10 mouse cellular contexts compared by ENCODE assay signal in the genomic region with DNA sequence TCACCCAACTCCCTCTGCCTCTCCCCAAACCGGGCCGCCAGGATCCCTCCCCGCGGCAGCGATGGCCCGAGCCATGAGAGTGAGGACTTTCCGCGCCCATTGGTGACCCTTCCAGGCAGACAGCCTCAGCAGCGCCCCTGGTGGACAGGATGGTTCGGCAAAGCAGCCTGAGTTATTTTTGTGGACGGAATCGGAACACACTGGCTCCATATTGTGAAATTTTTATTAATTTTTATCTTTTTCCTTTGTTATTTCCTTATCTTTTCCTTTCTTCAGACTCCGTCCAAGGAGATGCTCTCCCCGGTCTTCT. TPM values are rescaled to one million over a fixed set of nuclear protein-coding genes. Genes with fewer than 3 reads are reported as not detected.
DNase-seq lines count a peak whose midpoint lies in the region; ATAC-seq and TF ChIP-seq lines count a peak whose summit lies in the region.
"Had no signal": no experiment of that assay in that cellular context is flagged by ENCODE, and none has a peak within 500 bp of the region (broad histone marks: within the 10 kb centered on the region; RNA-seq: fewer than 3 reads in every experiment).

No protein-coding gene starts in this region.

- TF ChIP-seq CTCF in bone marrow macrophage, adult 2 months (IDR thresholded peaks at IDR 0.05; ENCODE audit: low read depth, low read length), result peak; percentile 67

- DNase-seq in hindbrain, embryonic 11.5 days (ENCODE audit: low spot score), result peak; percentile 71
- peak; percentile 52 to 84 for DNase-seq in spleen, postnatal 4 days (ENCODE audit: low spot score in 2 of 2)
- DNase-seq in spleen, adult 12 weeks (ENCODE audit: low spot score), result no peak
- peak; percentile 79 for DNase-seq in gastrocnemius, postnatal 14 days
- peak; percentile 52 for DNase-seq in naive thymus-derived CD4-positive, alpha-beta T cell, adult 2 months (ENCODE audit: low read depth)
- no peak for DNase-seq in urinary bladder, adult 2 months (ENCODE audit: low spot score)

- H3K4me3 ChIP-seq in hindbrain, embryonic 11.5 days (ENCODE audit: low read depth, low read length), result no peak overlapping the region
- H3K4me3 ChIP-seq in hindbrain, embryonic 16.5 days (ENCODE audit: low read length), result no peak overlapping the region
- no peak overlapping the region for H3K4me3 ChIP-seq in bone marrow macrophage, adult 2 months (ENCODE audit: insufficient read depth, low read length)
- H3K4me3 ChIP-seq: embryonic facial prominence, embryonic 12.5 days; limb, embryonic 12.5 days had no signal

- ATAC-seq in hindbrain, embryonic 11.5 days (ENCODE audit: low FRiP score), result no peak
- ATAC-seq in hindbrain, embryonic 16.5 days, result no peak

- intact Hi-C loops in gastrocnemius, postnatal 14 days (cut with DNase I; ENCODE audit: low total_unique reads), result no loop called here

- H3K4me2 ChIP-seq in hindbrain, embryonic 11.5 days (replicated peaks; ENCODE audit: low read depth, low read length), result no peak overlapping the region
- H3K4me2 ChIP-seq in hindbrain, embryonic 16.5 days (ENCODE audit: low read length), result no peak overlapping the region
- H3K4me2 ChIP-seq: embryonic facial prominence, embryonic 12.5 days; limb, embryonic 12.5 days had no signal

- TF ChIP-seq POLR2A in bone marrow macrophage, adult 2 months (IDR thresholded peaks at IDR 0.05; ENCODE audit: borderline replicate concordance, low read depth, low read length), result no peak

- no peaks in the 10 kb centered on the region for H3K9me3 ChIP-seq in hindbrain, embryonic 11.5 days (ENCODE audit: control insufficient read depth, low read length)
- H3K9me3 ChIP-seq in hindbrain, embryonic 16.5 days (ENCODE audit: control insufficient read depth, low read length), result no peaks in the 10 kb centered on the region
- H3K9me3 ChIP-seq: embryonic facial prominence, embryonic 12.5 days; limb, embryonic 12.5 days had no signal

- no peaks in the 10 kb centered on the region for H3K27me3 ChIP-seq in hindbrain, embryonic 11.5 days (ENCODE audit: control insufficient read depth, insufficient read depth, low read length)
- H3K27me3 ChIP-seq in hindbrain, embryonic 16.5 days (replicated peaks; ENCODE audit: control insufficient read depth, insufficient read depth, low read length), result no peaks in the 10 kb centered on the region
- H3K27me3 ChIP-seq: embryonic facial prominence, embryonic 12.5 days; limb, embryonic 12.5 days had no signal

- no peaks in the 10 kb centered on the region for H3K4me1 ChIP-seq in hindbrain, embryonic 11.5 days (replicated peaks; ENCODE audit: control insufficient read depth, insufficient read depth, low read length)
- peaks cover 7% of the 10 kb centered on the region for H3K4me1 ChIP-seq in hindbrain, embryonic 16.5 days (ENCODE audit: control insufficient read depth, insufficient read depth, low read depth, low read length)
- H3K4me1 ChIP-seq in bone marrow macrophage, adult 2 months (ENCODE audit: control insufficient read depth, insufficient read depth, low read length), result no peaks in the 10 kb centered on the region
- H3K4me1 ChIP-seq: embryonic facial prominence, embryonic 12.5 days; limb, embryonic 12.5 days had no signal

- H3K36me3 ChIP-seq in hindbrain, embryonic 11.5 days (ENCODE audit: control insufficient read depth, insufficient read depth, low read length), result peaks cover 46% of the 10 kb centered on the region
- H3K36me3 ChIP-seq in hindbrain, embryonic 16.5 days (ENCODE audit: control insufficient read depth, insufficient read depth, low read length), result peaks cover 59% of the 10 kb centered on the region

- 78% methylated on average over 14 of the region's 14 CpGs for WGBS in hindbrain, embryonic 11.5 days
- 66% methylated on average over 14 of the region's 14 CpGs for WGBS in hindbrain, embryonic 16.5 days

- H3K9ac ChIP-seq in hindbrain, embryonic 11.5 days (ENCODE audit: low read depth, low read length), result no peak overlapping the region
- no peak overlapping the region for H3K9ac ChIP-seq in hindbrain, embryonic 16.5 days (ENCODE audit: low read depth, low read length)
- H3K9ac ChIP-seq: embryonic facial prominence, embryonic 12.5 days; limb, embryonic 12.5 days had no signal

- no peak overlapping the region for H3K27ac ChIP-seq in hindbrain, embryonic 11.5 days (ENCODE audit: low read depth, low read length)
- no peak overlapping the region for H3K27ac ChIP-seq in hindbrain, embryonic 16.5 days (ENCODE audit: low read depth, low read length)
- H3K27ac ChIP-seq in bone marrow macrophage, adult 2 months (ENCODE audit: insufficient read depth, low read depth, low read length), result no peak overlapping the region
- H3K27ac ChIP-seq: embryonic facial prominence, embryonic 12.5 days; limb, embryonic 12.5 days had no signal

RNA-seq across cellular contexts. Expression of a gene that starts 8.0 kb away (rescaled TPM):
- polyA plus RNA-seq in hindbrain, embryonic 11.5 days (2014; fragmentation: Nextera tagmentation; extraction: Ambion mirVana), result 1.6 and 2.1 TPM in 2 replicates
- polyA plus RNA-seq in hindbrain, embryonic 16.5 days (2015; fragmentation: Nextera tagmentation; extraction: Ambion mirVana), result 10.2 and 13.2 TPM in 2 replicates
- polyA plus RNA-seq in bone marrow macrophage, adult 2 months (2012; ENCODE audit: insufficient read depth, insufficient read length, missing spikeins), result 0.97 and 2.1 TPM in 2 replicates
- total RNA-seq in gastrocnemius, postnatal 14 days (2021), result 1,000 to 10,000 TPM; 4,021 to 4,833 TPM
- 34.8 and 47.2 TPM in 2 replicates for polyA plus RNA-seq in urinary bladder, adult 2 months (2012; rRNA removed)

RNA-seq across cellular contexts. Expression of a gene that starts 12.7 kb away (rescaled TPM):
- polyA plus RNA-seq in hindbrain, embryonic 11.5 days (2014; fragmentation: Nextera tagmentation; extraction: Ambion mirVana), result 156 and 178 TPM in 2 replicates
- 81.4 and 106 TPM in 2 replicates for polyA plus RNA-seq in hindbrain, embryonic 16.5 days (2015; fragmentation: Nextera tagmentation; extraction: Ambion mirVana)
- polyA plus RNA-seq in bone marrow macrophage, adult 2 months (2012; ENCODE audit: insufficient read depth, insufficient read length, missing spikeins), result 159 and 170 TPM in 2 replicates
- total RNA-seq in gastrocnemius, postnatal 14 days (2021), result 10 to 100 TPM; 75.1 to 80.9 TPM
- 89.7 and 158 TPM in 2 replicates for polyA plus RNA-seq in urinary bladder, adult 2 months (2012; rRNA removed)

RNA-seq across cellular contexts. Expression of a gene that starts 22.9 kb away (rescaled TPM):
- polyA plus RNA-seq in hindbrain, embryonic 11.5 days (2014; fragmentation: Nextera tagmentation; extraction: Ambion mirVana), result 16.0 and 18.0 TPM in 2 replicates
- 184 and 232 TPM in 2 replicates for polyA plus RNA-seq in hindbrain, embryonic 16.5 days (2015; fragmentation: Nextera tagmentation; extraction: Ambion mirVana)
- 5.9 and 7.7 TPM in 2 replicates for polyA plus RNA-seq in bone marrow macrophage, adult 2 months (2012; ENCODE audit: insufficient read depth, insufficient read length, missing spikeins)
- total RNA-seq in gastrocnemius, postnatal 14 days (2021), result 10 to 100 TPM; 24.0 to 37.6 TPM
- polyA plus RNA-seq in urinary bladder, adult 2 months (2012; rRNA removed), result 106 and 109 TPM in 2 replicates

RNA-seq across cellular contexts. Expression of a gene that starts 35.3 kb away (rescaled TPM):
- 6.7 and 8.5 TPM in 2 replicates for polyA plus RNA-seq in hindbrain, embryonic 11.5 days (2014; fragmentation: Nextera tagmentation; extraction: Ambion mirVana)
- polyA plus RNA-seq in hindbrain, embryonic 16.5 days (2015; fragmentation: Nextera tagmentation; extraction: Ambion mirVana), result 19.6 and 23.1 TPM in 2 replicates
- polyA plus RNA-seq in bone marrow macrophage, adult 2 months (2012; ENCODE audit: insufficient read depth, insufficient read length, missing spikeins), result 57.4 and 58.5 TPM in 2 replicates
- total RNA-seq in gastrocnemius, postnatal 14 days (2021), result 10 to 100 TPM in 1 of 2 experiments, 1 to 10 TPM in 1; 9.5 to 14.4 TPM
- 63.7 and 88.3 TPM in 2 replicates for polyA plus RNA-seq in urinary bladder, adult 2 months (2012; rRNA removed)

RNA-seq across cellular contexts. Expression of a gene that starts 41.4 kb away (rescaled TPM):
- 43.0 and 51.3 TPM in 2 replicates for polyA plus RNA-seq in hindbrain, embryonic 11.5 days (2014; fragmentation: Nextera tagmentation; extraction: Ambion mirVana)
- 68.4 and 85.0 TPM in 2 replicates for polyA plus RNA-seq in hindbrain, embryonic 16.5 days (2015; fragmentation: Nextera tagmentation; extraction: Ambion mirVana)
- 28.1 and 29.1 TPM in 2 replicates for polyA plus RNA-seq in bone marrow macrophage, adult 2 months (2012; ENCODE audit: insufficient read depth, insufficient read length, missing spikeins)
- total RNA-seq in gastrocnemius, postnatal 14 days (2021), result 10 to 100 TPM; 10.1 to 11.4 TPM
- 34.3 and 37.7 TPM in 2 replicates for polyA plus RNA-seq in urinary bladder, adult 2 months (2012; rRNA removed)

Comparison
In these comparisons a context has a peak if more than half of its experiments do, and no peak if none do; other contexts are left out.
1. DNase-seq: peak in hindbrain, embryonic 11.5 days (single experiment), spleen, postnatal 4 days (2 of 2), gastrocnemius, postnatal 14 days (single experiment) and naive thymus-derived CD4-positive, alpha-beta T cell, adult 2 months (single experiment); none in spleen, adult 12 weeks (single experiment) and urinary bladder, adult 2 months (single experiment).